ENCODE assay signal across 23 mouse cellular contexts in the genomic region with DNA sequence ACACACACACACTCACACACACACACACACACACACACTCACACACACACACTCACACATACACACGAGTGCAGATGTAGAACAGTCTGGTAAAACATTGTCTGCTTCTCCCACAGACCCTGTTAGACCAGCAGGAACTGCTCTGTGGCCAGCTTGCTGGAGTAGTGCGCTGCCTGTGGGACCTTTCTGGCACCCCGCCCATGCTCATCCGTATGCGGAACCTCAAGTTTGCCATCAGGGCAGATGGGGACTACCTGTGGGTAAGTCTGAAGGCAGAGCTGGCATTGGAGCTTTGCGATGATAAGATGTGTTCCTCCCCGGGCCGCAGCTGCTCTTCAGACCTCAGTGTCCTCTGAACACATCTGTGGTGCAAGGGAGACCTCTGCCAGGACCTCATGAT. TPM values are rescaled to one million over a fixed set of nuclear protein-coding genes. Genes with fewer than 3 reads are reported as not detected.
DNase-seq lines count a peak whose midpoint lies in the region; ATAC-seq and TF ChIP-seq lines count a peak whose summit lies in the region.
"Had no signal": no experiment of that assay in that cellular context is flagged by ENCODE, and none has a peak within 500 bp of the region (broad histone marks: within the 10 kb centered on the region; RNA-seq: fewer than 3 reads in every experiment).

No protein-coding gene starts in this region.

- 0 out of 2 replicates have a peak, but pooled peaks cover 6% of the 10 kb centered on the region for H3K4me1 ChIP-seq in hindbrain, postnatal 0 days (ENCODE audit: insufficient read depth, low read length)
- H3K4me1 ChIP-seq in hindbrain, embryonic 13.5 days (replicated peaks) = peaks cover 25% of the 10 kb centered on the region
- peaks cover 100% of the 10 kb centered on the region for H3K4me1 ChIP-seq in megakaryocyte, embryonic 14.5 days

- no peak for ATAC-seq in hindbrain, postnatal 0 days
- ATAC-seq in hindbrain, embryonic 13.5 days (ENCODE audit: low FRiP score) = no peak
- no peak for ATAC-seq in megakaryocyte, adult 5-6 weeks (ENCODE audit: poor library complexity, severe bottlenecking)
- ATAC-seq: activated CD4-positive, CD25-positive, alpha-beta regulatory T cell, adult 4 months; CD4-positive, CD25-positive, alpha-beta regulatory T cell, adult 4 months; forebrain, embryonic 13.5 days; forebrain, embryonic 15.5 days; forebrain, postnatal 0 days; Patski had no signal

- H3K9me3 ChIP-seq in hindbrain, postnatal 0 days (ENCODE audit: low read length) = no peaks in the 10 kb centered on the region
- H3K9me3 ChIP-seq in hindbrain, embryonic 13.5 days = no peaks in the 10 kb centered on the region
- H3K9me3 ChIP-seq in megakaryocyte, embryonic 14.5 days = no peaks in the 10 kb centered on the region
- H3K9me3 ChIP-seq: embryonic facial prominence, embryonic 10.5 days; embryonic facial prominence, embryonic 12.5 days; forebrain, embryonic 13.5 days; forebrain, embryonic 15.5 days; G1E had no signal

- H3K27me3 ChIP-seq in hindbrain, postnatal 0 days (ENCODE audit: insufficient read depth, low read length) = no peaks in the 10 kb centered on the region
- H3K27me3 ChIP-seq in hindbrain, embryonic 13.5 days = no peaks in the 10 kb centered on the region
- H3K27me3 ChIP-seq in megakaryocyte, embryonic 14.5 days (replicated peaks) = no peaks in the 10 kb centered on the region
- H3K27me3 ChIP-seq: CH12.LX; embryonic facial prominence, embryonic 12.5 days; forebrain, embryonic 13.5 days; forebrain, embryonic 15.5 days; Patski had no signal

- H3K4me3 ChIP-seq in hindbrain, postnatal 0 days (ENCODE audit: low read length) = no peak overlapping the region
- H3K4me3 ChIP-seq in hindbrain, embryonic 13.5 days = no peak overlapping the region
- peak overlapping the region; percentile 35 for H3K4me3 ChIP-seq in megakaryocyte, embryonic 14.5 days (replicated peaks)
- H3K4me3 ChIP-seq: embryonic facial prominence, embryonic 10.5 days; embryonic facial prominence, embryonic 12.5 days; forebrain, embryonic 13.5 days; forebrain, embryonic 15.5 days had no signal

- no peak overlapping the region for H3K9ac ChIP-seq in hindbrain, postnatal 0 days (replicated peaks; ENCODE audit: low read length)
- no peak overlapping the region for H3K9ac ChIP-seq in hindbrain, embryonic 13.5 days
- H3K9ac ChIP-seq: embryonic facial prominence, embryonic 12.5 days; forebrain, embryonic 13.5 days; forebrain, embryonic 15.5 days; forebrain, postnatal 0 days had no signal

- H3K36me3 ChIP-seq in hindbrain, postnatal 0 days (ENCODE audit: insufficient read depth, low read length) = peaks cover 36% of the 10 kb centered on the region; the same call in 1 of the 2 replicates
- peaks cover 79% of the 10 kb centered on the region for H3K36me3 ChIP-seq in hindbrain, embryonic 13.5 days
- H3K36me3 ChIP-seq in megakaryocyte, embryonic 14.5 days (replicated peaks; ENCODE audit: low read length) = peaks cover 97% of the 10 kb centered on the region

- 71% methylated on average over 8 of the region's 8 CpGs for WGBS in hindbrain, postnatal 0 days
- 87% methylated on average over 8 of the region's 8 CpGs for WGBS in hindbrain, embryonic 13.5 days

- H3K4me2 ChIP-seq in hindbrain, postnatal 0 days (ENCODE audit: low read depth, low read length) = no peak overlapping the region
- H3K4me2 ChIP-seq in hindbrain, embryonic 13.5 days = no peak overlapping the region
- H3K4me2 ChIP-seq: embryonic facial prominence, embryonic 12.5 days; forebrain, embryonic 13.5 days; forebrain, embryonic 15.5 days had no signal

- no peak overlapping the region for H3K27ac ChIP-seq in hindbrain, postnatal 0 days
- no peak overlapping the region for H3K27ac ChIP-seq in hindbrain, embryonic 13.5 days
- H3K27ac ChIP-seq: embryonic facial prominence, embryonic 10.5 days; embryonic facial prominence, embryonic 12.5 days; forebrain, embryonic 13.5 days; forebrain, embryonic 15.5 days had no signal

- TF ChIP-seq CTCF in hindbrain, postnatal 0 days (IDR thresholded peaks at IDR 0.05; ENCODE audit: low read depth) = no peak

- peak; percentile 78 to 83 for DNase-seq in cerebellum, postnatal 10 days
- no peak for DNase-seq in cerebellum, adult 8-10 months
- DNase-seq in hindbrain, postnatal 0 days (ENCODE audit: low spot score) = peak; percentile 31
- DNase-seq: adrenal gland, adult 8-10 months; adrenal gland, postnatal 14 days; adrenal gland, postnatal 36 days; B cell, adult 2 months; cerebellum, adult 11-12 months; cerebellum, adult 9-10 months; forebrain, postnatal 0 days had no signal

RNA-seq across cellular contexts. Expression of a gene that starts 6.3 kb away (rescaled TPM):
- 43.9 and 45.6 TPM in 2 replicates for total RNA-seq in hindbrain, postnatal 0 days (2014; rRNA removed)
- 32.7 and 33.6 TPM in 2 replicates for polyA plus RNA-seq in hindbrain, postnatal 0 days (2015; fragmentation: Nextera tagmentation; extraction: Ambion mirVana)
- 40.3 and 43.2 TPM in 2 replicates for polyA plus RNA-seq in hindbrain, embryonic 13.5 days (2015; fragmentation: Nextera tagmentation; extraction: Ambion mirVana)
- polyA plus RNA-seq in megakaryocyte, embryonic 14.5 days (2012; ENCODE audit: insufficient read depth, low replicate concordance) = 214 and 827 TPM in 2 replicates
- 14.7 and 18.8 TPM in 2 replicates for total RNA-seq in megakaryocyte, adult 5-6 weeks (2015)
- total RNA-seq in megakaryocyte, adult 5-6 weeks (2017) = 13.4 and 14.9 TPM in 2 replicates

RNA-seq across cellular contexts. Expression of a gene that starts 6.3 kb away (rescaled TPM):
- total RNA-seq in hindbrain, postnatal 0 days (2014; rRNA removed) = 84.3 and 92.0 TPM in 2 replicates
- 49.1 and 56.0 TPM in 2 replicates for polyA plus RNA-seq in hindbrain, postnatal 0 days (2015; fragmentation: Nextera tagmentation; extraction: Ambion mirVana)
- 53.6 and 60.2 TPM in 2 replicates for polyA plus RNA-seq in hindbrain, embryonic 13.5 days (2015; fragmentation: Nextera tagmentation; extraction: Ambion mirVana)
- 23.5 and 26.3 TPM in 2 replicates for polyA plus RNA-seq in megakaryocyte, embryonic 14.5 days (2012; ENCODE audit: insufficient read depth, low replicate concordance)
- 31.2 and 35.1 TPM in 2 replicates for total RNA-seq in megakaryocyte, adult 5-6 weeks (2015)
- 20.7 and 21.7 TPM in 2 replicates for total RNA-seq in megakaryocyte, adult 5-6 weeks (2017)

RNA-seq across cellular contexts. Expression of a gene that starts 6.7 kb away (rescaled TPM):
- not detected in 2 replicates for total RNA-seq in hindbrain, postnatal 0 days (2014; rRNA removed)
- polyA plus RNA-seq in hindbrain, postnatal 0 days (2015; fragmentation: Nextera tagmentation; extraction: Ambion mirVana) = 0.06 TPM in 1 of 2 replicates, not detected in the other
- polyA plus RNA-seq in hindbrain, embryonic 13.5 days (2015; fragmentation: Nextera tagmentation; extraction: Ambion mirVana) = 0.17 and 0.34 TPM in 2 replicates
- polyA plus RNA-seq in megakaryocyte, embryonic 14.5 days (2012; ENCODE audit: insufficient read depth, low replicate concordance) = 1.0 and 1.4 TPM in 2 replicates
- total RNA-seq in megakaryocyte, adult 5-6 weeks (2015) = 0.23 TPM in 1 of 2 replicates, not detected in the other
- total RNA-seq in megakaryocyte, adult 5-6 weeks (2017) = 0.73 and 1.2 TPM in 2 replicates
- total RNA-seq: adrenal gland, adult 18-20 months; adrenal gland, postnatal 14 days; adrenal gland, postnatal 36 days; CH12.LX; forebrain, postnatal 0 days; G1E had no signal
- polyA plus RNA-seq: activated CD4-positive, CD25-positive, alpha-beta regulatory T cell, adult 4 months; forebrain, postnatal 0 days; G1E had no signal

RNA-seq across cellular contexts. Expression of a gene that starts 23.0 kb away (rescaled TPM):
- 16.5 and 20.2 TPM in 2 replicates for total RNA-seq in hindbrain, postnatal 0 days (2014; rRNA removed)
- polyA plus RNA-seq in hindbrain, postnatal 0 days (2015; fragmentation: Nextera tagmentation; extraction: Ambion mirVana) = 24.3 and 24.4 TPM in 2 replicates
- polyA plus RNA-seq in hindbrain, embryonic 13.5 days (2015; fragmentation: Nextera tagmentation; extraction: Ambion mirVana) = 32.2 and 33.7 TPM in 2 replicates
- polyA plus RNA-seq in megakaryocyte, embryonic 14.5 days (2012; ENCODE audit: insufficient read depth, low replicate concordance) = 30.3 and 35.0 TPM in 2 replicates
- total RNA-seq in megakaryocyte, adult 5-6 weeks (2015) = 11.3 and 11.7 TPM in 2 replicates
- 11.6 and 14.5 TPM in 2 replicates for total RNA-seq in megakaryocyte, adult 5-6 weeks (2017)

RNA-seq across cellular contexts. Expression of a gene that starts 45.5 kb away (rescaled TPM):
- 143 and 164 TPM in 2 replicates for total RNA-seq in hindbrain, postnatal 0 days (2014; rRNA removed)
- 113 and 118 TPM in 2 replicates for polyA plus RNA-seq in hindbrain, postnatal 0 days (2015; fragmentation: Nextera tagmentation; extraction: Ambion mirVana)
- polyA plus RNA-seq in hindbrain, embryonic 13.5 days (2015; fragmentation: Nextera tagmentation; extraction: Ambion mirVana) = 35.5 and 37.7 TPM in 2 replicates
- polyA plus RNA-seq in megakaryocyte, embryonic 14.5 days (2012; ENCODE audit: insufficient read depth, low replicate concordance) = not detected in 2 replicates
- not detected in 2 replicates for total RNA-seq in megakaryocyte, adult 5-6 weeks (2015)
- total RNA-seq in megakaryocyte, adult 5-6 weeks (2017) = not detected in 2 replicates
- total RNA-seq: CH12.LX had no signal
- polyA plus RNA-seq: activated CD4-positive, CD25-positive, alpha-beta regulatory T cell, adult 4 months; CD4-positive, CD25-positive, alpha-beta regulatory T cell, adult 4 months; G1E had no signal
